Mouse (Mus musculus) midbrain, embryonic 13.5 days (tissue): ENCODE results near the gene Nmt2. TPM values are rescaled to one million over a fixed set of nuclear protein-coding genes. Genes with fewer than 3 reads are reported as not detected.

Experiments used
- polyA plus RNA-seq: library from polyadenylated mRNA; unstranded; fragments of >200 nt; fragmentation: Nextera tagmentation; extraction: Ambion mirVana; gene quantifications from 2 replicates; pipeline ENCODE4 v1.2.1, GENCODE M21; 2015

The Nmt2 gene
- polyA plus RNA-seq, 1 experiment from 2014 or later, result 90.2 TPM

Other genes with a start within 250 kb of the Nmt2 start
- gene Fam171a1, start 170.0 kb upstream of the Nmt2 start, polyA plus RNA-seq, result 44.2 and 47.9 TPM in 2 replicates
- 12.8 and 14.7 TPM in 2 replicates for gene Rpp38, start 48.4 kb downstream of the Nmt2 start, polyA plus RNA-seq
- gene Acbd7, start 52.0 kb downstream of the Nmt2 start, polyA plus RNA-seq, result 1.2 and 1.3 TPM in 2 replicates
- not detected in 2 replicates for gene Olah, start 113.0 kb downstream of the Nmt2 start, polyA plus RNA-seq
- 2.1 TPM in 2 replicates for gene Meig1, start 138.4 kb downstream of the Nmt2 start, polyA plus RNA-seq
- gene Dclre1c, start 139.9 kb downstream of the Nmt2 start, polyA plus RNA-seq, result 9.2 and 9.6 TPM in 2 replicates
- gene Suv39h2, start 190.8 kb downstream of the Nmt2 start, polyA plus RNA-seq, result 15.3 and 16.6 TPM in 2 replicates
- 8.2 and 9.8 TPM in 2 replicates for gene Gm45902, start 228.6 kb downstream of the Nmt2 start, polyA plus RNA-seq
- 72.5 and 84.2 TPM in 2 replicates for gene Hspa14, start 228.6 kb downstream of the Nmt2 start, polyA plus RNA-seq
- 0.13 and 0.31 TPM in 2 replicates for gene Cdnf, start 228.8 kb downstream of the Nmt2 start, polyA plus RNA-seq